Mouse (Mus musculus): ENCODE measurements at regions not wholly inside any gene's neighbourhood (a gene's known extent, or its start where the extent isn't known, plus 50 kb on each side); places are given as distances from the start of the nearest gene placed in this dataset.

GRCm38 (mm10) chr1:80822185-80822584 is 63.9 kb upstream of the Dock10 start:
- Histone ChIP-seq H3K9me3 (replicated peaks; ENCODE audit: low read length) (no peaks in the 10 kb centered on the region), H3K4me1 (replicated peaks; ENCODE audit: insufficient read depth, low read length) (no peaks in the 10 kb centered on the region), H3K27ac (no peak overlapping the region), H3K4me2 (ENCODE audit: low read length) (no peak overlapping the region), H3K9ac (ENCODE audit: low read depth, low read length) (no peak overlapping the region), H3K27me3 (ENCODE audit: insufficient read depth, low read length) (no peaks in the 10 kb centered on the region), H3K36me3 (ENCODE audit: insufficient read depth, low read length) (no peaks in the 10 kb centered on the region), H3K4me3 (replicated peaks; ENCODE audit: low read depth, low read length) (no peak overlapping the region)
- DNase-seq (ENCODE audit: low spot score) (no peak), ATAC-seq (replicated peaks; ENCODE audit: low FRiP score, low read depth) (peak; percentile 83)
- TF ChIP-seq CTCF (IDR thresholded peaks at IDR 0.05; ENCODE audit: low read depth), result no peak
- WGBS, result 70% methylated on average over 1 of the region's 1 CpGs

GRCm38 (mm10) chr1:80812906-80813305 is 54.6 kb upstream of the Dock10 start:
- Histone ChIP-seq H3K9ac (ENCODE audit: low read depth, low read length) (no peak overlapping the region), H3K27ac (no peak overlapping the region), H3K4me1 (replicated peaks; ENCODE audit: insufficient read depth, low read length) (no peaks in the 10 kb centered on the region), H3K4me3 (replicated peaks; ENCODE audit: low read depth, low read length) (no peak overlapping the region), H3K9me3 (replicated peaks; ENCODE audit: low read length) (no peaks in the 10 kb centered on the region), H3K36me3 (ENCODE audit: insufficient read depth, low read length) (no peaks in the 10 kb centered on the region), H3K4me2 (ENCODE audit: low read length) (no peak overlapping the region), H3K27me3 (ENCODE audit: insufficient read depth, low read length) (no peaks in the 10 kb centered on the region)
- TF ChIP-seq CTCF (IDR thresholded peaks at IDR 0.05; ENCODE audit: low read depth), result no peak
- 57% methylated on average over 3 of the region's 3 CpGs for WGBS
- DNase-seq (ENCODE audit: low spot score), result peak; percentile 23
- no peak for ATAC-seq (replicated peaks; ENCODE audit: low FRiP score, low read depth)
